Mouse (Mus musculus) left cerebral cortex, postnatal 4 days (tissue): Measurements from ENCODE around the gene Gm15127. TPM values are rescaled to one million over a fixed set of nuclear protein-coding genes. Genes with fewer than 3 reads are reported as not detected.
"Not testable (repeated sequence)": the region's sequence is repeated elsewhere in the genome, so short reads cannot be mapped to it uniquely, and the experiment has no call there.

Source experiments
- DNase-seq: peaks from one replicate; pipeline ENCODE4 v3.0.0-alpha.2; 2022
- intact Hi-C: fragments of 180-260 bp; cut with DNase I; formaldehyde crosslinking; loops from one replicate; pipeline ENCODE4 v1.15.1; 2025
- total RNA-seq, 2 experiments: library from RNA; stranded (reverse); gene quantifications; 2 replicates each; pipeline ENCODE4 v1.2.3; 2021

Gene Gm15127
- total RNA-seq = not detected

DNA sequence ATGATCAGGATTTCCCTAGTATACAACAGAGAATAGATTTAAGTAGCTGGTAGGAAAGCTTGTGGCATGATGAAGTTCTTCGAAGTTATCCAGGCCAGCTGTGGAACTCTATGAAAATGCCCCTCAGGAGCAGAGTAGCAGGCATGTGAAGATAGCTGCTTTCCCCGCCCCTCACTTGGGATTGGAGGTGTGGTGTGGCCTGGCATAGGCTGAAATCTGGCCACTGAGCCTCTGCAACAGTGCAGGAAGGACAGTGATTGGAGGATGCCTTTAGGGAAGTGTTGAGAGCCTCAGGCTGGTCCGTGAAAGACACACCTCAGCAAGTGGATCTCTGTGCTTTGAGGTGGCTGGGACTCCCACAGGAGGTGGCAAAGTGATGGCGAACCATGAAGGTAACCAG lies at the start of gene Gm15127:
Gene Gm15127 (plus strand): TSS at position 301 of the 400 bp plus-strand sequence.
- intact Hi-C loops, DNase-seq: not testable (repeated sequence)

DNA sequence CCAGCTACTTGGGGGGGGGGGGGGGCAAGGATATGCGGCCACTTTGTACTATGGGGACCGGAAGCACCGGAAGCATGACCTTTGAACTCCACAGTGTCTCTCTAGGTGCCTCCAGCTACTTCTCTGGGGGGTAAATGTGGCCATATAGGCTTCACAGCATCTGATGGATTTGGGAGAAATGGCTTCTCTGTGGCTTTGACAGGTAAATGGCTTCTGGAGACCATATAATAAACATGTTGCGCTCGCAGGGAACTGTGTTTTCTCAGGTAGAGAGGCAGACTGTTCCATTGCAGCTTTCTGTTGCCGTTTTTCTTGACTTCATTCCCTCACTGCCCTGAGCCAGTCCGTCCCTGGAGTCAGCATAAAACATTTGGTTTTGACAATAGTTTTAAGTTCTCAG lies 48.3 kb upstream of the Gm15127 start, which contains the start of gene Gm8334:
Gene Gm8334 (minus strand): TSS at position 101 of the 400 bp plus-strand sequence.
- intact Hi-C loops = not testable (repeated sequence)

DNA sequence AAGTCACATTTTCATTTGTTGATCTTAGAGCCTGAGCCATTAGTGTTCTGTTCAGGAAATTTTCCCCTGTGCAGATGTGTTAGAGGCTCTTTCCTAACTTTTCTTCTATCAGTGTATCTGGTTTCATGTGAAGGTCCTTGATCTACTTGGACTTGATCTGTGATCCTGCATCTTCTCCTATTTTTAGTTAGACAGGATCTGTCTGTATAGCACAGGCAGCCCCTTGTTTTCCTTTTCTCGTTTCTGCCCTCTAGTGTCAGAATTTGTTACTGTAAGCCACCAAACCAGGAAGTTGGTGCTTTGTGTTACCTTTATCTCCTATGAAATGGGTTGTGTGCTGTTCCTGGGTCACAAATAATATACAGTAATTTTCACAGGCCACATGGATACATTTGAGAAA lies 12.9 kb downstream of the Gm15127 start:
- DNase-seq, intact Hi-C loops: not testable (repeated sequence)

More for the DNA sequence above, 48.3 kb upstream of the Gm15127 start, which contains the start of gene Gm8334:
- not testable (repeated sequence) for DNase-seq

Other genes with a start within 250 kb of the Gm15127 start
- gene Gm15114, start 174.6 kb upstream of the Gm15127 start, total RNA-seq = not detected
- not detected for gene Gm8334, start 48.4 kb upstream of the Gm15127 start, total RNA-seq
- gene Luzp4, start 194.0 kb downstream of the Gm15127 start, total RNA-seq = not detected